27 mouse cellular contexts compared by ENCODE assay signal in the genomic region with DNA sequence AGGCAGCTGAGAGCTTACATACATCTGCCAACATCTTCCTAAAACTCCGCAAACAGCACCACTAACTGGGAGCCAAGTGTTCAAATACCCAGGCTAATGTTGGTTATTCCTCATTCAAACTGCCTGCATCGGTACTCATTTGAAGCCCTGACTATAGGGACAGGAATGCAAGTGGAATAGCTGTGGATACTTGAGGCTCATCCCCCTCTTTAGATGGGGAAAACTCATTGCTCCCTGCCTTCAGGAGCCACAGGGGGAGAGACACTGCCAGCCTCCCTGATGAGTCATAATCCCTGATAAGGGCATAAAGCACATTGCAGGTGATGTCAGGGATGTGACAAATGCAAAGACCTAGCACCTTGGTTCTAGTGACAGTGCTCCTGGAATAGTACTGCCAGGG.
"Had no signal": no experiment of that assay in that cellular context is flagged by ENCODE, and none has a peak within 500 bp of the region (broad histone marks: within the 10 kb centered on the region; RNA-seq: fewer than 3 reads in every experiment).

No protein-coding gene starts in this region.

- H3K4me1 ChIP-seq: heart, embryonic 12.5 days; hindbrain, embryonic 15.5 days; limb, embryonic 10.5 days; liver, embryonic 13.5 days had no signal

- H3K27me3 ChIP-seq: hindbrain, embryonic 13.5 days; hindbrain, embryonic 15.5 days; kidney, embryonic 15.5 days; limb, embryonic 12.5 days; liver, embryonic 13.5 days had no signal

- H3K27ac ChIP-seq: gastrocnemius, adult 2 months; heart, embryonic 10.5 days; hindbrain, embryonic 10.5 days; hindbrain, embryonic 13.5 days; hindbrain, embryonic 15.5 days; hindbrain, postnatal 0 days; kidney, embryonic 15.5 days; kidney, postnatal 0 days; limb, embryonic 10.5 days; limb, embryonic 12.5 days; liver, embryonic 13.5 days had no signal

- H3K9me3 ChIP-seq: heart, embryonic 10.5 days; heart, embryonic 12.5 days; hindbrain, embryonic 10.5 days; hindbrain, embryonic 13.5 days; hindbrain, embryonic 15.5 days; kidney, embryonic 15.5 days; limb, embryonic 10.5 days; limb, embryonic 12.5 days; liver, embryonic 13.5 days had no signal

- H3K4me3 ChIP-seq: gastrocnemius, adult 2 months; heart, embryonic 10.5 days; heart, embryonic 12.5 days; hindbrain, embryonic 10.5 days; hindbrain, embryonic 13.5 days; hindbrain, embryonic 15.5 days; kidney, embryonic 15.5 days; limb, embryonic 10.5 days; limb, embryonic 12.5 days; liver, embryonic 13.5 days had no signal

- DNase-seq: gastrocnemius, adult 2 months; gastrocnemius, postnatal 10 days; gastrocnemius, postnatal 25 days; heart, adult 18-20 months; heart, postnatal 10 days; heart, postnatal 4 days; kidney, adult 11 months; kidney, adult 2 months; kidney, adult 9 months; kidney, postnatal 14 days; kidney, postnatal 36 days; layer of hippocampus, adult 9-11 months; layer of hippocampus, postnatal 36 days; liver; liver, embryonic 13.5 days had no signal

- H3K36me3 ChIP-seq: heart, embryonic 10.5 days; heart, embryonic 12.5 days; hindbrain, embryonic 10.5 days; hindbrain, embryonic 13.5 days; hindbrain, embryonic 15.5 days; kidney, embryonic 15.5 days; limb, embryonic 10.5 days; limb, embryonic 12.5 days; liver, embryonic 13.5 days had no signal

- H3K9ac ChIP-seq: heart, embryonic 12.5 days; hindbrain, embryonic 13.5 days; hindbrain, embryonic 15.5 days; kidney, embryonic 15.5 days; limb, embryonic 12.5 days; liver, embryonic 13.5 days had no signal

- H3K4me2 ChIP-seq: heart, embryonic 12.5 days; hindbrain, embryonic 13.5 days; hindbrain, embryonic 15.5 days; kidney, embryonic 15.5 days; limb, embryonic 12.5 days; liver, embryonic 11.5 days; liver, embryonic 13.5 days had no signal

- ATAC-seq: hindbrain, postnatal 0 days; intestine, embryonic 16.5 days had no signal
